Mouse (Mus musculus) thymus, postnatal 10 days (tissue): ENCODE measurements around the gene Negr1.

Source experiments
- DNase-seq, 2 experiments: peaks; one replicate each; pipeline ENCODE4 v3.0.0; 2021; ENCODE audit warnings: low spot score in 2 of 2

Gene Negr1

GRCm38 (mm10) chr3:156903925-156904576 is 342.5 kb downstream of the Negr1 start:
- no peak for DNase-seq

GRCm38 (mm10) chr3:156912816-156913215 is 351.2 kb downstream of the Negr1 start:
- DNase-seq: no peak

- no peak for DNase-seq
These were observed 359.8 kb downstream of the Negr1 start for GRCm38 (mm10) chr3:156921369-156921768.

GRCm38 (mm10) chr3:156923159-156923558 is 361.6 kb downstream of the Negr1 start:
- DNase-seq: no peak

- no peak for DNase-seq
These were observed 363.5 kb downstream of the Negr1 start for GRCm38 (mm10) chr3:156925102-156925501.

- no peak for DNase-seq
These were observed 366.9 kb downstream of the Negr1 start for GRCm38 (mm10) chr3:156928396-156929061.

GRCm38 (mm10) chr3:156929062-156929397 is 367.4 kb downstream of the Negr1 start:
- DNase-seq: no peak

GRCm38 (mm10) chr3:156929677-156930440 is 368.3 kb downstream of the Negr1 start:
- no peak for DNase-seq

GRCm38 (mm10) chr3:156931011-156931410 is 369.4 kb downstream of the Negr1 start:
- DNase-seq: no peak

- no peak for DNase-seq
These were observed 369.9 kb downstream of the Negr1 start for GRCm38 (mm10) chr3:156931540-156931939.

GRCm38 (mm10) chr3:156934778-156935290 is 373.2 kb downstream of the Negr1 start:
- DNase-seq: no peak

- no peak for DNase-seq
These were observed 385.8 kb downstream of the Negr1 start for GRCm38 (mm10) chr3:156947404-156947803.

GRCm38 (mm10) chr3:156952970-156953369 is 391.4 kb downstream of the Negr1 start:
- no peak for DNase-seq

GRCm38 (mm10) chr3:156955094-156955493 is 393.5 kb downstream of the Negr1 start:
- no peak for DNase-seq

GRCm38 (mm10) chr3:156958640-156959039 is 397.0 kb downstream of the Negr1 start:
- DNase-seq: no peak

- DNase-seq: no peak
These were observed 407.2 kb downstream of the Negr1 start for GRCm38 (mm10) chr3:156968764-156969163.

GRCm38 (mm10) chr3:156971104-156971503 is 409.5 kb downstream of the Negr1 start:
- DNase-seq: no peak

GRCm38 (mm10) chr3:156976816-156977215 is 415.2 kb downstream of the Negr1 start:
- no peak for DNase-seq

- DNase-seq: no peak
These were observed 418.6 kb downstream of the Negr1 start for GRCm38 (mm10) chr3:156980042-156980716.

- DNase-seq: no peak
These were observed 420.5 kb downstream of the Negr1 start for GRCm38 (mm10) chr3:156982102-156982501.

- no peak for DNase-seq
These were observed 425.5 kb downstream of the Negr1 start for GRCm38 (mm10) chr3:156987113-156987512.

- no peak for DNase-seq
These were observed 430.6 kb downstream of the Negr1 start for GRCm38 (mm10) chr3:156992171-156992570.
